Mouse (Mus musculus) lung, adult 2 months (tissue): ENCODE data around the gene Yeats2.

ENCODE experiments used
- CTCF ChIP-seq: fragments of 200-500 bp; IDR thresholded peaks from 2 replicates; pipeline ENCODE4 v1.5.1; 2011; ENCODE audit warnings: mild to moderate bottlenecking, low read length, control low read depth; ENCODE audit not compliant: insufficient read depth
- POLR2A ChIP-seq: fragments of 200-500 bp; IDR thresholded peaks from 2 replicates; pipeline ENCODE4 v1.6.1; 2011; ENCODE audit warnings: low read depth, mild to moderate bottlenecking, control low read depth, low read length, borderline replicate concordance; ENCODE audit errors: extremely low read depth

GRCm38 (mm10) chr16:20226676-20227075 lies 85.8 kb downstream of the Yeats2 start:
- TF ChIP-seq CTCF (no peak), POLR2A (no peak)
